Mouse (Mus musculus): Measurements from ENCODE around the gene Wdr31.

- TF ChIP-seq POLR2A (IDR thresholded peaks at IDR 0.05; ENCODE audit: insufficient read depth, low read length) (no peak), CTCF (IDR thresholded peaks at IDR 0.05; ENCODE audit: low read depth, low read length) (no peak), EP300 (IDR thresholded peaks at IDR 0.05; ENCODE audit: insufficient read depth, low read depth, low read length) (no peak)
Observed at GRCm38 (mm10) chr4:62437871-62438270, 32.8 kb downstream of the Wdr31 start.

Measured in ES-Bruce4 (cell line).